Mouse (Mus musculus) heart, embryonic 12.5 days (tissue): Measurements from ENCODE around the gene Galntl5. TPM values are rescaled to one million over a fixed set of nuclear protein-coding genes. Genes with fewer than 3 reads are reported as not detected.
"Not testable (repeated sequence)": the region's sequence is repeated elsewhere in the genome, so short reads cannot be mapped to it uniquely, and the experiment has no call there.

Experiments used
- ATAC-seq: fragments of 200-750 bp; cut with Nextera tagmentation; 2 replicates; pipeline ENCODE4 v1.8.0; 2017; ENCODE audit warnings: moderate TSS enrichment, moderate library complexity; ENCODE audit not compliant: insufficient number of reproducible peaks, low FRiP score
- H3K27ac ChIP-seq: fragments of 300-500 bp; sonication (generic); 2 replicates; pipeline ENCODE4 v1.5.1; 2016; ENCODE audit warnings: mild to moderate bottlenecking, moderate library complexity; ENCODE audit not compliant: poor library complexity, severe bottlenecking
- H3K27me3 ChIP-seq: fragments of 300-500 bp; sonication (generic); replicated peaks from 2 replicates; pipeline ENCODE4 v1.6.1; 2016; ENCODE audit warnings: mild to moderate bottlenecking, moderate library complexity
- H3K36me3 ChIP-seq: fragments of 300-500 bp; sonication (generic); 2 replicates; pipeline ENCODE4 v1.6.1; 2016; ENCODE audit warnings: mild to moderate bottlenecking, moderate library complexity
- H3K4me1 ChIP-seq: fragments of 300-500 bp; sonication (generic); replicated peaks from 2 replicates; pipeline ENCODE4 v1.6.1; 2016; ENCODE audit warnings: mild to moderate bottlenecking
- H3K4me2 ChIP-seq: fragments of 300-500 bp; sonication (generic); 2 replicates; pipeline ENCODE4 v1.6.1; 2016; ENCODE audit warnings: mild to moderate bottlenecking, moderate library complexity
- H3K4me3 ChIP-seq: fragments of 300-500 bp; sonication (generic); 2 replicates; pipeline ENCODE4 v1.5.1; 2016; ENCODE audit warnings: mild to moderate bottlenecking
- H3K9ac ChIP-seq: fragments of 300-500 bp; sonication (generic); 2 replicates; pipeline ENCODE4 v1.6.1; 2016; ENCODE audit warnings: mild to moderate bottlenecking, moderate library complexity
- H3K9me3 ChIP-seq: fragments of 300-500 bp; sonication (generic); replicated peaks from 2 replicates; pipeline ENCODE4 v1.6.1; 2016; ENCODE audit warnings: mild to moderate bottlenecking, moderate library complexity
- WGBS: fragments of 180-500 bp; shearing (Covaris S2); methylation state at CpG from one replicate; pipeline ENCODE4 v1.1.7; 2016; 5-methylcytosine and 5-hydroxymethylcytosine counted together
- polyA plus RNA-seq: library from polyadenylated mRNA; unstranded; fragments of >200 nt; fragmentation: Nextera tagmentation; extraction: Ambion mirVana; gene quantifications from 2 replicates; pipeline ENCODE4 v1.2.1, GENCODE M21; 2016

Gene Galntl5
- polyA plus RNA-seq, 1 experiment from 2014 or later: not detected

- ATAC-seq: no peak
- Histone ChIP-seq H3K4me2 (no peak overlapping the region), H3K36me3 (no peaks in the 10 kb centered on the region), H3K9ac (no peak overlapping the region), H3K4me3 (no peak overlapping the region), H3K27ac (no peak overlapping the region), H3K4me1 (no peaks in the 10 kb centered on the region), H3K9me3 (no peaks in the 10 kb centered on the region), H3K27me3 (0 out of 2 replicates have a peak, but pooled peaks cover 3% of the 10 kb centered on the region)
- 88% methylated on average over 1 of the region's 1 CpGs for WGBS
These were observed 16.9 kb upstream of the Galntl5 start for GRCm38 (mm10) chr5:25164341-25164740.

- no peak for ATAC-seq
These were observed 16.0 kb upstream of the Galntl5 start for GRCm38 (mm10) chr5:25165102-25165788.

DNA sequence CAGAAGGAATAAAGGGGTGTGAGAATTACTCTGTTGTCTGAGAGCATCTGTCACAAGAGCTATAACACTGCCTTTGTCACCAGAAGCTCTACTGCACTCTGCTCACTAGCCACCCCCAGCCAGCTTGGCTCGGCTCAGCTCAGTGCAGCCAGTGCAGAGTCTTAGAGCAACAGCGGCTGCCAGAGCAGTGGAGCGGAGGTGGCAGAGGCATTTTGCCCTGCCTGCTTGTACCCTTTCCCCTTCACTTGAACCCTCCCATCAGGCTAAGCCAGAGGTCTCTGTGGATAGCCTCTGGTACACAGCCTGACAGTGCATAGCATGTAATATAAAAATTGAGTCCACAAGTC lies 15.5 kb upstream of the Galntl5 start:
- H3K9me3 ChIP-seq: no peaks in the 10 kb centered on the region
- no peak overlapping the region for H3K9ac ChIP-seq
- no peak overlapping the region for H3K27ac ChIP-seq
- WGBS: 73% methylated on average over 3 of the region's 3 CpGs
- H3K4me1 ChIP-seq: no peaks in the 10 kb centered on the region
- H3K4me3 ChIP-seq: no peak overlapping the region
- H3K4me2 ChIP-seq: no peak overlapping the region
- 0 out of 2 replicates have a peak, but pooled peaks cover 3% of the 10 kb centered on the region for H3K27me3 ChIP-seq
- no peak for ATAC-seq
- H3K36me3 ChIP-seq: no peaks in the 10 kb centered on the region

More at GRCm38 (mm10) chr5:25165102-25165788, 16.0 kb upstream of the Galntl5 start:
- Histone ChIP-seq H3K4me1 (no peaks in the 10 kb centered on the region), H3K4me2 (no peak overlapping the region), H3K27me3 (0 out of 2 replicates have a peak, but pooled peaks cover 3% of the 10 kb centered on the region), H3K36me3 (no peaks in the 10 kb centered on the region), H3K9ac (no peak overlapping the region), H3K4me3 (no peak overlapping the region), H3K9me3 (no peaks in the 10 kb centered on the region), H3K27ac (no peak overlapping the region)
- WGBS: 74% methylated on average over 4 of the region's 4 CpGs

GRCm38 (mm10) chr5:25166665-25167064 lies 14.6 kb upstream of the Galntl5 start:
- WGBS: 64% methylated on average over 4 of the region's 4 CpGs
- Histone ChIP-seq H3K27me3 (0 out of 2 replicates have a peak, but pooled peaks cover 3% of the 10 kb centered on the region), H3K4me3 (no peak overlapping the region), H3K36me3 (no peaks in the 10 kb centered on the region), H3K4me2 (no peak overlapping the region), H3K4me1 (no peaks in the 10 kb centered on the region), H3K27ac (no peak overlapping the region), H3K9ac (no peak overlapping the region), H3K9me3 (no peaks in the 10 kb centered on the region)
- no peak for ATAC-seq

- 83% methylated on average over 5 of the region's 5 CpGs for WGBS
- H3K4me3 ChIP-seq: not testable (repeated sequence)
These were observed 3.3 kb upstream of the Galntl5 start for GRCm38 (mm10) chr5:25177937-25178336.

DNA sequence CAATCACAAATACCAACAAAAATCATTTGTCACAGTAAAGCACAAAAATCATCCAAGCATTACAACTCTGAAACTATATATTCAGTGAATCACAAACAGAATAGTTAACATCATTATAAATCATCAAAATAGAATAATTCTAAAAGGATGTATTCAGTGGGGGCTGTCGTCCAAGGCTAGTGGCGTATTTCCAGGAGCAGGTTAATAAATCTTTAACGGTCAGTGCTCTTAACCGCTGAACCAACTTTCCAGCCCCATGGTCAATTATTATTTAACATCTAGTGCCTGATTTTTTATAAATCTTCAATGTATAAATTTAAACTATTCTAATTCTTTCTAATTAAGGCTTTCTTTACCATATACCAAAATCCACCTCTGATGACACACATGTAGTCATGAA lies 2.7 kb upstream of the Galntl5 start:
- not testable (repeated sequence) for H3K27ac ChIP-seq, H3K27me3 ChIP-seq, H3K36me3 ChIP-seq, H3K4me3 ChIP-seq, H3K9ac ChIP-seq, H3K9me3 ChIP-seq, H3K4me2 ChIP-seq, ATAC-seq, H3K4me1 ChIP-seq
- 97% methylated on average over 4 of the region's 4 CpGs for WGBS

More at GRCm38 (mm10) chr5:25177937-25178336, 3.3 kb upstream of the Galntl5 start:
- not testable (repeated sequence) for H3K4me2 ChIP-seq, H3K4me1 ChIP-seq, ATAC-seq, H3K36me3 ChIP-seq, H3K9ac ChIP-seq, H3K27me3 ChIP-seq, H3K27ac ChIP-seq
- H3K9me3 ChIP-seq: peaks cover 13% of the 10 kb centered on the region

- 90% methylated on average over 4 of the region's 4 CpGs for WGBS
- no peak overlapping the region for H3K9ac ChIP-seq
- no peaks in the 10 kb centered on the region for H3K36me3 ChIP-seq
- no peak for ATAC-seq
- H3K27ac ChIP-seq: no peak overlapping the region
- peaks cover 8% of the 10 kb centered on the region for H3K9me3 ChIP-seq
- H3K4me2 ChIP-seq: no peak overlapping the region
- no peak overlapping the region for H3K4me3 ChIP-seq
- H3K27me3 ChIP-seq: no peaks in the 10 kb centered on the region
- no peaks in the 10 kb centered on the region; the same call in 1 of the 2 replicates for H3K4me1 ChIP-seq
These were observed 2.0 kb upstream of the Galntl5 start for GRCm38 (mm10) chr5:25179284-25179683.

- no peak overlapping the region for H3K4me3 ChIP-seq
- H3K36me3 ChIP-seq: no peaks in the 10 kb centered on the region
- WGBS: 86% methylated on average over 3 of the region's 3 CpGs
- no peak overlapping the region for H3K27ac ChIP-seq
- H3K9me3 ChIP-seq: peaks cover 5% of the 10 kb centered on the region
- H3K4me1 ChIP-seq: no peaks in the 10 kb centered on the region; the same call in 1 of the 2 replicates
- no peaks in the 10 kb centered on the region for H3K27me3 ChIP-seq
- no peak overlapping the region for H3K4me2 ChIP-seq
- no peak for ATAC-seq
- no peak overlapping the region for H3K9ac ChIP-seq
These were observed 1.2 kb upstream of the Galntl5 start for GRCm38 (mm10) chr5:25179936-25180488.

GRCm38 (mm10) chr5:25183595-25183994 lies 2.3 kb downstream of the Galntl5 start:
- no peaks in the 10 kb centered on the region for H3K36me3 ChIP-seq
- H3K27ac ChIP-seq: no peak overlapping the region
- no peak for ATAC-seq
- H3K9me3 ChIP-seq: peaks cover 4% of the 10 kb centered on the region
- no peak overlapping the region for H3K4me3 ChIP-seq
- no peak overlapping the region for H3K9ac ChIP-seq
- H3K4me2 ChIP-seq: no peak overlapping the region
- no peaks in the 10 kb centered on the region for H3K27me3 ChIP-seq
- H3K4me1 ChIP-seq: no peaks in the 10 kb centered on the region; the same call in 1 of the 2 replicates
- 83% methylated on average over 4 of the region's 4 CpGs for WGBS

- Histone ChIP-seq H3K36me3 (no peaks in the 10 kb centered on the region), H3K27ac (no peak overlapping the region), H3K4me1 (no peaks in the 10 kb centered on the region; the same call in 1 of the 2 replicates), H3K9ac (no peak overlapping the region), H3K4me3 (no peak overlapping the region), H3K4me2 (no peak overlapping the region), H3K9me3 (no peaks in the 10 kb centered on the region), H3K27me3 (no peaks in the 10 kb centered on the region)
- WGBS: 32% methylated on average over 2 of the region's 2 CpGs
- ATAC-seq: no peak
These were observed 3.3 kb downstream of the Galntl5 start for GRCm38 (mm10) chr5:25184594-25184993.

DNA sequence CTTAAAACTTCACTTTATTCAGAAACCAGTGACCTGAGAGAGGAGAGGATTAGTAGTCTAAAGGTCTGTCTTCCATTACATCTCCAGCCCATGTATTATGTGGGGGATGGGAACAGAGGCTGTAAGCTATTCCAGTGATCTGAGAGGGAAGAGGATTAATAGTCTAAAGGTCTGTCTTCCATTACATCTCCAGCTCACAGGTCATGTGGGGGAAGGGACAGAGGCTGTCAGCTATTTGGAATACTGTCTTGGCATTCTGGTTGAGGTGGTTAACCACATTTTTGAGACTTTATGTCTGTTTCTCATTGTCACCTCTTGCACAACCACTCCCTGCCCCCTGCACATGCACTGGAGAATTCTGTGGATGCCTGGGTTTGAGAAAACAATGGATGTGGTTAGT lies 6.5 kb downstream of the Galntl5 start:
- no peak for ATAC-seq
- H3K9me3 ChIP-seq: no peaks in the 10 kb centered on the region
- H3K27ac ChIP-seq: no peak overlapping the region
- no peaks in the 10 kb centered on the region for H3K27me3 ChIP-seq
- H3K9ac ChIP-seq: no peak overlapping the region
- H3K4me3 ChIP-seq: no peak overlapping the region
- no peak overlapping the region for H3K4me2 ChIP-seq
- no peaks in the 10 kb centered on the region for H3K4me1 ChIP-seq
- no peaks in the 10 kb centered on the region for H3K36me3 ChIP-seq

- Histone ChIP-seq H3K9me3 (no peaks in the 10 kb centered on the region), H3K27ac (no peak overlapping the region), H3K4me1 (no peaks in the 10 kb centered on the region), H3K4me2 (no peak overlapping the region), H3K9ac (no peak overlapping the region), H3K4me3 (no peak overlapping the region), H3K36me3 (no peaks in the 10 kb centered on the region), H3K27me3 (no peaks in the 10 kb centered on the region)
- 38% methylated on average over 1 of the region's 1 CpGs for WGBS
- no peak for ATAC-seq
These were observed 7.5 kb downstream of the Galntl5 start for GRCm38 (mm10) chr5:25188802-25189201.
